Mouse (Mus musculus) bone marrow macrophage, adult 2 months (primary cell): Measurements from ENCODE around the gene 1700023F06Rik.

Experiments
- CTCF ChIP-seq: IDR thresholded peaks from 2 replicates; pipeline ENCODE4 v1.5.1; 2012; ENCODE audit warnings: low read depth, mild to moderate bottlenecking, low read length, moderate library complexity
- POLR2A ChIP-seq: IDR thresholded peaks from 2 replicates; pipeline ENCODE4 v1.6.1; 2012; ENCODE audit warnings: mild to moderate bottlenecking, low read depth, low read length, borderline replicate concordance

GRCm38 (mm10) chr11:103253605-103254004 lies 45.2 kb upstream of the 1700023F06Rik start:
- no peak for TF ChIP-seq CTCF
- no peak for TF ChIP-seq POLR2A
